Mouse (Mus musculus) heart, embryonic 13.5 days (tissue): ENCODE measurements around the gene Isl1. TPM values are rescaled to one million over a fixed set of nuclear protein-coding genes. Genes with fewer than 3 reads are reported as not detected.

Experiments
- ATAC-seq: fragments of 200-750 bp; cut with Nextera tagmentation; 2 replicates; pipeline ENCODE4 v1.8.0; 2017; ENCODE audit warnings: moderate TSS enrichment; ENCODE audit not compliant: insufficient number of reproducible peaks, low FRiP score, low TSS enrichment; ENCODE audit errors: extremely low read depth
- H3K27ac ChIP-seq: fragments of 300-500 bp; sonication (generic); replicated peaks from 2 replicates; pipeline ENCODE4 v1.5.1; 2015; ENCODE audit warnings: moderate library complexity, mild to moderate bottlenecking, inconsistent platforms
- H3K27me3 ChIP-seq: fragments of 300-500 bp; sonication (generic); replicated peaks from 2 replicates; pipeline ENCODE4 v1.6.1; 2015; ENCODE audit warnings: mild to moderate bottlenecking, inconsistent platforms
- H3K36me3 ChIP-seq: fragments of 300-500 bp; sonication (generic); 2 replicates; pipeline ENCODE4 v1.6.1; 2015; ENCODE audit warnings: mild to moderate bottlenecking, inconsistent platforms
- H3K4me1 ChIP-seq: fragments of 300-500 bp; sonication (generic); 2 replicates; pipeline ENCODE4 v1.6.1; 2015; ENCODE audit warnings: inconsistent platforms
- H3K4me2 ChIP-seq: fragments of 300-500 bp; sonication (generic); 2 replicates; pipeline ENCODE4 v1.6.1; 2015; ENCODE audit warnings: inconsistent platforms, mild to moderate bottlenecking, moderate library complexity
- H3K4me3 ChIP-seq: fragments of 300-500 bp; sonication (generic); 2 replicates; pipeline ENCODE4 v1.5.1; 2015; ENCODE audit warnings: moderate library complexity, mild to moderate bottlenecking, inconsistent platforms
- H3K9ac ChIP-seq: fragments of 300-500 bp; sonication (generic); 2 replicates; pipeline ENCODE4 v1.6.1; 2015; ENCODE audit warnings: inconsistent platforms, mild to moderate bottlenecking, moderate library complexity
- H3K9me3 ChIP-seq: fragments of 300-500 bp; sonication (generic); 2 replicates; pipeline ENCODE4 v1.6.1; 2016; ENCODE audit warnings: inconsistent platforms
- WGBS: fragments of 180-500 bp; shearing (Covaris S2); methylation state at CpG from one replicate; pipeline ENCODE4 v1.1.7; 2015; ENCODE audit warnings: mixed read lengths; 5-methylcytosine and 5-hydroxymethylcytosine counted together
- polyA plus RNA-seq: library from polyadenylated mRNA; unstranded; fragments of >200 nt; fragmentation: Nextera tagmentation; extraction: Ambion mirVana; gene quantifications from 2 replicates; pipeline ENCODE4 v1.2.1, GENCODE M21; 2015

The Isl1 gene
- polyA plus RNA-seq, result 3.0 and 4.7 TPM in 2 replicates

GRCm38 (mm10) chr13:116309584-116310462 lies at the start of gene Isl1:
Gene Isl1, minus strand, starts transcription at chr13:116309689.
- peaks cover 93% of the 10 kb centered on the region for H3K27me3 ChIP-seq
- H3K9me3 ChIP-seq, result no peaks in the 10 kb centered on the region
- peak; percentile 84; the same call in 1 of the 2 replicates for ATAC-seq
- peak within 1 kb of the TSS; percentile 80 for H3K9ac ChIP-seq
- H3K4me1 ChIP-seq, result peaks cover 8% of the 10 kb centered on the region; the same call in 1 of the 2 replicates
- WGBS, result under 1% methylated on average over 81 of the region's 82 CpGs
- peak within 1 kb of the TSS; percentile 98 for H3K4me2 ChIP-seq
- peak within 1 kb of the TSS; percentile 69 for H3K4me3 ChIP-seq
- H3K27ac ChIP-seq, result peak within 1 kb of the TSS; percentile 71
- H3K36me3 ChIP-seq, result no peaks in the 10 kb centered on the region

GRCm38 (mm10) chr13:116335763-116336162 lies 26.3 kb upstream of the Isl1 start:
- Histone ChIP-seq H3K9ac (no peak overlapping the region), H3K4me1 (no peaks in the 10 kb centered on the region), H3K27me3 (no peaks in the 10 kb centered on the region), H3K27ac (no peak overlapping the region), H3K36me3 (no peaks in the 10 kb centered on the region), H3K4me2 (no peak overlapping the region), H3K4me3 (no peak overlapping the region), H3K9me3 (no peaks in the 10 kb centered on the region)
- ATAC-seq, result no peak
- WGBS, result 63% methylated on average over 3 of the region's 3 CpGs

GRCm38 (mm10) chr13:116313636-116314530 lies 4.4 kb upstream of the Isl1 start:
- H3K4me1 ChIP-seq, result peaks cover 8% of the 10 kb centered on the region; the same call in 1 of the 2 replicates
- no peaks in the 10 kb centered on the region for H3K36me3 ChIP-seq
- ATAC-seq, result no peak
- H3K4me3 ChIP-seq, result peak overlapping the region; percentile 26
- H3K9ac ChIP-seq, result no peak overlapping the region
- peak overlapping the region; percentile 54 for H3K4me2 ChIP-seq
- H3K27ac ChIP-seq, result no peak overlapping the region
- H3K27me3 ChIP-seq, result peaks cover 73% of the 10 kb centered on the region
- no peaks in the 10 kb centered on the region for H3K9me3 ChIP-seq
- WGBS, result 4% methylated on average over 28 of the region's 28 CpGs

GRCm38 (mm10) chr13:116311871-116312720 lies 2.6 kb upstream of the Isl1 start:
- H3K36me3 ChIP-seq, result no peaks in the 10 kb centered on the region
- H3K9me3 ChIP-seq, result no peaks in the 10 kb centered on the region
- no peak overlapping the region for H3K27ac ChIP-seq
- H3K4me3 ChIP-seq, result 0 out of 2 replicates have a peak overlapping the region, but pooled peaks have one; percentile 4
- peaks cover 8% of the 10 kb centered on the region; the same call in 1 of the 2 replicates for H3K4me1 ChIP-seq
- no peak overlapping the region for H3K9ac ChIP-seq
- 18% methylated on average over 13 of the region's 13 CpGs for WGBS
- peaks cover 84% of the 10 kb centered on the region for H3K27me3 ChIP-seq
- peak overlapping the region; percentile 98 for H3K4me2 ChIP-seq
- ATAC-seq, result no peak

- ATAC-seq, result no peak
- Histone ChIP-seq H3K9me3 (no peaks in the 10 kb centered on the region), H3K4me2 (peak overlapping the region; percentile 98), H3K9ac (peak overlapping the region; percentile 80), H3K4me1 (peaks cover 8% of the 10 kb centered on the region; the same call in 1 of the 2 replicates), H3K27ac (no peak overlapping the region), H3K27me3 (peaks cover 92% of the 10 kb centered on the region), H3K4me3 (peak overlapping the region; percentile 69), H3K36me3 (no peaks in the 10 kb centered on the region)
- 28% methylated on average over 4 of the region's 4 CpGs for WGBS
These were observed 1.5 kb upstream of the Isl1 start for GRCm38 (mm10) chr13:116311011-116311410.

GRCm38 (mm10) chr13:116310463-116310765 lies 925 bp upstream of the Isl1 start:
- H3K4me1 ChIP-seq, result peaks cover 8% of the 10 kb centered on the region; the same call in 1 of the 2 replicates
- peaks cover 92% of the 10 kb centered on the region for H3K27me3 ChIP-seq
- H3K36me3 ChIP-seq, result no peaks in the 10 kb centered on the region
- peak overlapping the region; percentile 80 for H3K9ac ChIP-seq
- no peak for ATAC-seq
- peak overlapping the region; percentile 69 for H3K4me3 ChIP-seq
- 1% methylated on average over 9 of the region's 9 CpGs for WGBS
- no peak overlapping the region for H3K27ac ChIP-seq
- H3K4me2 ChIP-seq, result peak overlapping the region; percentile 98
- H3K9me3 ChIP-seq, result no peaks in the 10 kb centered on the region

GRCm38 (mm10) chr13:116308933-116309583 lies 431 bp downstream of the Isl1 start:
- Histone ChIP-seq H3K27me3 (peaks cover 92% of the 10 kb centered on the region), H3K27ac (peak overlapping the region; percentile 71), H3K4me3 (peak overlapping the region; percentile 69), H3K4me2 (peak overlapping the region; percentile 98), H3K9ac (peak overlapping the region; percentile 71), H3K9me3 (no peaks in the 10 kb centered on the region), H3K36me3 (no peaks in the 10 kb centered on the region), H3K4me1 (peaks cover 8% of the 10 kb centered on the region; the same call in 1 of the 2 replicates)
- ATAC-seq, result no peak
- 1% methylated on average over 17 of the region's 18 CpGs for WGBS

GRCm38 (mm10) chr13:116308121-116308932 lies 1.2 kb downstream of the Isl1 start:
- no peak for ATAC-seq
- Histone ChIP-seq H3K4me1 (0 out of 2 replicates have a peak, but pooled peaks cover 4% of the 10 kb centered on the region), H3K9ac (peak overlapping the region; percentile 71), H3K36me3 (no peaks in the 10 kb centered on the region), H3K9me3 (no peaks in the 10 kb centered on the region), H3K27ac (no peak overlapping the region), H3K4me2 (peak overlapping the region; percentile 98), H3K27me3 (peaks cover 92% of the 10 kb centered on the region), H3K4me3 (peak overlapping the region; percentile 69)
- 2% methylated on average over 20 of the region's 20 CpGs for WGBS

- no peak overlapping the region for H3K27ac ChIP-seq
- 0 out of 2 replicates have a peak, but pooled peaks cover 4% of the 10 kb centered on the region for H3K4me1 ChIP-seq
- H3K36me3 ChIP-seq, result no peaks in the 10 kb centered on the region
- H3K4me3 ChIP-seq, result peak overlapping the region; percentile 7
- peak overlapping the region; percentile 52 for H3K4me2 ChIP-seq
- H3K9ac ChIP-seq, result no peak overlapping the region
- 16% methylated on average over 6 of the region's 6 CpGs for WGBS
- H3K27me3 ChIP-seq, result peaks cover 94% of the 10 kb centered on the region
- H3K9me3 ChIP-seq, result no peaks in the 10 kb centered on the region
- no peak for ATAC-seq
These were observed 2.9 kb downstream of the Isl1 start for GRCm38 (mm10) chr13:116306591-116306990.
